ENCODE assay signal across 8 mouse cellular contexts in genomic region chr8:121115948-121116347, GRCm38 (mm10). TPM values are rescaled to one million over a fixed set of nuclear protein-coding genes. Genes with fewer than 3 reads are reported as not detected.
A peak's percentile ranks its signal among the peaks of the same experiment; 100 is the strongest.
DNase-seq lines count a peak whose midpoint lies in the region; ATAC-seq lines count a peak whose summit lies in the region.

Gene Foxc2, plus strand, starts transcription at chr8:121116171.

- no peaks in the 10 kb centered on the region for H3K9me3 ChIP-seq in forebrain, embryonic 13.5 days (replicated peaks)

- H3K27me3 ChIP-seq in forebrain, embryonic 13.5 days: peaks cover 92% of the 10 kb centered on the region

- H3K4me2 ChIP-seq in forebrain, embryonic 13.5 days: peak within 1 kb of the TSS; percentile 69

- H3K4me3 ChIP-seq in forebrain, embryonic 13.5 days: peak within 1 kb of the TSS; percentile 41

- H3K9ac ChIP-seq in forebrain, embryonic 13.5 days: peak within 1 kb of the TSS; percentile 16; the same call in 1 of the 2 replicates

- H3K4me1 ChIP-seq in forebrain, embryonic 13.5 days: peaks cover 15% of the 10 kb centered on the region

- H3K27ac ChIP-seq in forebrain, embryonic 13.5 days: no peak within 1 kb of the TSS

- peak; percentile 66 to 75 for DNase-seq in adrenal gland, adult 18-20 months (ENCODE audit: low spot score in 2 of 2)
- peak; percentile 88 for DNase-seq in heart, postnatal 4 days
- DNase-seq in layer of hippocampus, postnatal 10 days (ENCODE audit: low spot score in 2 of 2): peak; percentile 57 to 69
- peak; percentile 86 for DNase-seq in lung, postnatal 14 days
- DNase-seq in right cerebral cortex, adult 18-20 months: peak; percentile 59
- peak; percentile 75 to 87 for DNase-seq in urinary bladder, postnatal 36 days (ENCODE audit: low spot score in 2 of 2)

- WGBS in forebrain, embryonic 13.5 days: 0% methylated on average over 25 of the region's 25 CpGs

- H3K36me3 ChIP-seq in forebrain, embryonic 13.5 days (ENCODE audit: poor library complexity, severe bottlenecking): no peaks in the 10 kb centered on the region

- ATAC-seq in CD4-positive, CD25-positive, alpha-beta regulatory T cell, adult 4 months: peak; percentile 75
- ATAC-seq in forebrain, embryonic 13.5 days: peak; percentile 62; the same call in 1 of the 2 replicates

RNA-seq across cellular contexts. Expression of gene Foxc2, which starts in this region (rescaled TPM):
- polyA plus RNA-seq in CD4-positive, CD25-positive, alpha-beta regulatory T cell, adult 4 months (2017; shearing (Covaris generic)): not detected
- 1 to 10 TPM; 2.8 to 4.1 TPM for total RNA-seq in adrenal gland, adult 18-20 months (2021)
- 0.79 and 0.90 TPM in 2 replicates for polyA plus RNA-seq in forebrain, embryonic 13.5 days (2015; fragmentation: Nextera tagmentation; extraction: Ambion mirVana)
- 1 to 10 TPM; 8.7 to 8.9 TPM for total RNA-seq in heart, postnatal 4 days (2021)
- total RNA-seq in layer of hippocampus, postnatal 10 days (2021): 1 to 10 TPM; 1.5 to 2.5 TPM

Comparison
In these comparisons a context has a peak if more than half of its experiments do, and no peak if none do; other contexts are left out.
1. Peak in ATAC-seq in CD4-positive, CD25-positive, alpha-beta regulatory T cell, adult 4 months; RNA of the gene not detected or under 1 TPM.
2. Peak in ATAC-seq, H3K4me3 ChIP-seq, H3K9ac ChIP-seq and H3K4me2 ChIP-seq in forebrain, embryonic 13.5 days; RNA of the gene not detected or under 1 TPM.